Comparison of ENCODE assay signal across 13 mouse cellular contexts in the genomic region with DNA sequence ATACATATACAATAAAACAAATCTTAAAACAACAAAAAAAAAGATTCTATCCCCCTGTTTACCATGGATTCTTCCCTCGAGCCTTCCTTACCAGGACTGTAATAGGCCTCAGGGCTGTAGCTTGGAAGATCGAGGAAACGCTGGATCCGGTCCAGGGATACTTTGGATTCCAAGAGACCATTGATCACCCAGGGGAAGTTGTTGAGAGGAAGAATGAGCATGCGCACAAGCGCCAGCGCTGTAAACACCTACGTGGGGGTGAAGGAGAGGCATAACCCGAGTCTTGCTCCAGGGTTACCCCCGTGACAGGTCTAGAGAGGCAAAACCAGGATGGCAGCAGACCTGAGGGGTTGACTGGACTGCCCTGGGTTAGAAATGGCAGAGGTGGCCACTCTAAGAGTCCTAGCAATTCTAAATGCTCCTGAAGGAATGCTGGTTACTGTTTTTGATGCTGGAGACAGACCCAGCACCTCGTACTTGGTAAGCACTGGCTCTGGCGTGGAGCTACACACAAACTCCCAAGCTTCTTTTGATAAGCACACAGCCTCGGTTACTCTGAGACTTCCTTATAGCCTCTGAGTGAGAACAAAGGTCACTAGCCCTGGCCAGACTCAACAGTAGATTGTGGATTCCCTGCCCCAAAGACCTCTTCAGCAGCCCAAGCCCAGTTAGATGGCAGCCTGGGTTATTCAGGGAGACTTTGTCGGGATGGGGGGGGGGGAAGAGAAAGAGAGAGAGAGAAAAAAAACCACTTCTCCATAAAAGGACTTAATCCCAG.
"Had no signal": no experiment of that assay in that cellular context is flagged by ENCODE, and none has a peak within 500 bp of the region (broad histone marks: within the 10 kb centered on the region; RNA-seq: fewer than 3 reads in every experiment).

No protein-coding gene starts in this region.

- ATAC-seq: midbrain, embryonic 16.5 days had no signal

- H3K9me3 ChIP-seq: limb, embryonic 15.5 days; midbrain, embryonic 12.5 days; neural tube, embryonic 13.5 days had no signal

- H3K9ac ChIP-seq: limb, embryonic 15.5 days; liver, embryonic 14.5 days; midbrain, embryonic 12.5 days; neural tube, embryonic 13.5 days; stomach, embryonic 15.5 days had no signal

- H3K27me3 ChIP-seq: limb, embryonic 15.5 days; midbrain, embryonic 12.5 days; neural tube, embryonic 13.5 days; stomach, embryonic 15.5 days had no signal

- H3K4me2 ChIP-seq: limb, embryonic 15.5 days; midbrain, embryonic 12.5 days; neural tube, embryonic 13.5 days; stomach, embryonic 15.5 days had no signal

- DNase-seq: kidney, adult 11 months; layer of hippocampus, adult 9-11 months; layer of hippocampus, postnatal 36 days; lung, adult 18-20 months; retina, postnatal 1 day; right cerebral cortex, postnatal 4 days; thymus, postnatal 36 days had no signal

- H3K27ac ChIP-seq: limb, embryonic 15.5 days; liver, embryonic 14.5 days; midbrain, embryonic 12.5 days; neural tube, embryonic 13.5 days; stomach, embryonic 15.5 days had no signal

- H3K4me3 ChIP-seq: limb, embryonic 15.5 days; midbrain, embryonic 12.5 days; neural tube, embryonic 13.5 days; stomach, embryonic 15.5 days had no signal
